Mouse (Mus musculus) adrenal gland, adult 10 weeks (tissue): Measurements from ENCODE around the gene Erlec1. TPM values are rescaled to one million over a fixed set of nuclear protein-coding genes. Genes with fewer than 3 reads are reported as not detected.

Source experiments
- polyA plus RNA-seq: library from polyadenylated mRNA; stranded (reverse); fragments of 350-450 nt; fragmentation: Illumina TruSeq; extraction: RNeasy Lipid Tissue Mini Kit (QIAGEN cat#74804); gene quantifications from one replicate; pipeline ENCODE4 v1.2.3, GENCODE M21; 2014; ENCODE audit warnings: low read depth, low replicate concordance

Erlec1 gene
- polyA plus RNA-seq: 304 TPM

DNA sequence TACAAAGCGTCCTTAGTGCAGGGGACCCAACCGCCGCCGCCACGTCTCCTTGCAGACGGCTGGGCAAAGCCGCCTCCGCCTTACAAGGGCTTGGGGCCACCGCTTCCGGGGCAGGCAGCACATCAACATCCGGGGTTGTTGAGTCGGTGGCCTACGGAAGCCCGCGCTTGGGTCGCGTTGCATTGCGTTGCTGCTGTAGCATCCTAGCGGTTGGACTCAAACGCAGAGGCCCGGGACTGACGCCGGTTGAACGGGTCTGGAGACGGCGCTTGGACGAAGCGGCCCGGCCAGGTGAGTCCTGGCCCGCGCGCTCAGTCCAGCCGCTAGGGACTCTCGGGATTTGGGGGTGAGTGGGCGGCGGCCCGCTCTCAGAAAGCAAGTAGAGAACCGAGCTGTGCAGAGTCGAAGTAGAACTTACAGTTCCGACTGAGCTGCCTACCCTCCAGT, at the start of gene Erlec1:
Gene Erlec1 (minus strand): TSS at position 57 of the 447 bp plus-strand sequence.

GRCm38 (mm10) chr11:30985877-30986624, 31.9 kb upstream of the Erlec1 start, which contains the start of gene Chac2:
Gene Chac2, minus strand, starts transcription at chr11:30986350.

GRCm38 (mm10) chr11:30885171-30885871, 68.8 kb downstream of the Erlec1 start, which contains the start of the genes Gpr75 and Asb3:
Gene Gpr75, plus strand, starts transcription at chr11:30885358.
Gene Asb3, plus strand, starts transcription at chr11:30885416.

Other genes starting within 250 kb of the Erlec1 start
- gene Psme4, start 182.6 kb downstream of the Erlec1 start, polyA plus RNA-seq: 170 TPM
- 3.3 TPM for gene Gpr75, start 69.0 kb downstream of the Erlec1 start, polyA plus RNA-seq
- 33.0 TPM for gene Asb3, start 68.9 kb downstream of the Erlec1 start, polyA plus RNA-seq
- gene Chac2, start 32.0 kb upstream of the Erlec1 start, polyA plus RNA-seq: 57.6 TPM
- gene Gm17332, start 228.1 kb upstream of the Erlec1 start, polyA plus RNA-seq: not detected